Mouse (Mus musculus): ENCODE results near the gene Phf1. TPM values are rescaled to one million over a fixed set of nuclear protein-coding genes. Genes with fewer than 3 reads are reported as not detected.

The Phf1 gene
- polyA plus RNA-seq, 1 experiment from 2014 or later = 6.4 TPM

DNA sequence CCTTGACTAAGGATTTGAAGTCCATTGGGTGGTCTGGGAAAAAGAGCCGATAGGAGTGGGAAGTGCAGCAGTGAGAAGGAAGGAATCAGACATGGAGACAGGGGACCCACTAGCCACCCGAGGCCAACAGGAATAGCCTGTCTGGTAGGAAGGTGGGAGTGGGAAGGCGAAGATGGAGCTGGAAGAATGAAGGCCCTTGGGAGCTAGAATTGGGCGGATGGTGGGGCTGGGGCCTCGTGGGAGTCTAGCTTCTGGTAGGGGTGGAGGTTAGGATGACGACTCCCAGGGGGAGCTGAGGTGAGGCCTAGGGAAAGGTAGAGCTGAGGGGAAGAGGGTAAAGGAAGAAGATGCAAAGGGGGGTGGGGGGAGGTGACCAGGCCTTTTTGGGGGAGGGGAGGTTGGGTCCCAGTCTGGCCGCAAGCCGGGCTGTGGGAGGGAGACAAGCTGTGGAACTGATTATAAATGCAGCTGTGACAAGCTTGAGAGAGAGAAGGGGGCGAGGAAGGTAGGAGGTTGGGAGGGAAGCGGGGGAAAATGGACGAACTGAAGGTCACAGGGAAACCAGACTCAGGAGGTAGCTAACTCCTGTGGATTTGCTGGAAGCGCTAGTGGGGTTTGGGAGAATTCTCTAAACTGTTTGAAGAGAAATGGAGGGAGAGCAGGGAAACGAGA lies 13.1 kb downstream of the Phf1 start:
- peaks cover 48% of the 10 kb centered on the region for H3K4me1 ChIP-seq (replicated peaks; ENCODE audit: control insufficient read depth, insufficient read depth, low read length)
- no peaks in the 10 kb centered on the region for H3K27me3 ChIP-seq (replicated peaks; ENCODE audit: control insufficient read depth, insufficient read depth, low read length)
- H3K4me2 ChIP-seq (ENCODE audit: low read length) = peak overlapping the region; percentile 71
- no peaks in the 10 kb centered on the region for H3K9me3 ChIP-seq (ENCODE audit: control insufficient read depth, low read length)
- DNase-seq (ENCODE audit: low spot score) (no peak), ATAC-seq (replicated peaks; ENCODE audit: low FRiP score, low TSS enrichment, low read depth) (no peak)
- no peaks in the 10 kb centered on the region for H3K36me3 ChIP-seq (ENCODE audit: control insufficient read depth, insufficient read depth, low read length)
- peak overlapping the region; percentile 41 for H3K4me3 ChIP-seq (ENCODE audit: low read depth, low read length)
- WGBS = 33% methylated on average over 13 of the region's 13 CpGs
- H3K27ac ChIP-seq (ENCODE audit: low read depth) = peak overlapping the region; percentile 51; the same call in 1 of the 2 replicates
- H3K9ac ChIP-seq (ENCODE audit: low read length) = peak overlapping the region; percentile 58

GRCm38 (mm10) chr17:26946567-26946966 lies 13.7 kb downstream of the Phf1 start:
- Histone ChIP-seq H3K36me3 (ENCODE audit: control insufficient read depth, insufficient read depth, low read length) (no peaks in the 10 kb centered on the region), H3K27me3 (replicated peaks; ENCODE audit: control insufficient read depth, insufficient read depth, low read length) (no peaks in the 10 kb centered on the region), H3K4me3 (ENCODE audit: low read depth, low read length) (peak overlapping the region; percentile 41), H3K27ac (ENCODE audit: low read depth) (peak overlapping the region; percentile 51; the same call in 1 of the 2 replicates), H3K9me3 (ENCODE audit: control insufficient read depth, low read length) (no peaks in the 10 kb centered on the region), H3K4me1 (replicated peaks; ENCODE audit: control insufficient read depth, insufficient read depth, low read length) (peaks cover 48% of the 10 kb centered on the region), H3K9ac (ENCODE audit: low read length) (peak overlapping the region; percentile 58), H3K4me2 (ENCODE audit: low read length) (peak overlapping the region; percentile 71)
- DNase-seq (ENCODE audit: low spot score) (peak; percentile 72), ATAC-seq (replicated peaks; ENCODE audit: low FRiP score, low TSS enrichment, low read depth) (0 out of 2 replicates have a peak, but pooled peaks have one; percentile 28)
- WGBS = 3% methylated on average over 36 of the region's 37 CpGs

DNA sequence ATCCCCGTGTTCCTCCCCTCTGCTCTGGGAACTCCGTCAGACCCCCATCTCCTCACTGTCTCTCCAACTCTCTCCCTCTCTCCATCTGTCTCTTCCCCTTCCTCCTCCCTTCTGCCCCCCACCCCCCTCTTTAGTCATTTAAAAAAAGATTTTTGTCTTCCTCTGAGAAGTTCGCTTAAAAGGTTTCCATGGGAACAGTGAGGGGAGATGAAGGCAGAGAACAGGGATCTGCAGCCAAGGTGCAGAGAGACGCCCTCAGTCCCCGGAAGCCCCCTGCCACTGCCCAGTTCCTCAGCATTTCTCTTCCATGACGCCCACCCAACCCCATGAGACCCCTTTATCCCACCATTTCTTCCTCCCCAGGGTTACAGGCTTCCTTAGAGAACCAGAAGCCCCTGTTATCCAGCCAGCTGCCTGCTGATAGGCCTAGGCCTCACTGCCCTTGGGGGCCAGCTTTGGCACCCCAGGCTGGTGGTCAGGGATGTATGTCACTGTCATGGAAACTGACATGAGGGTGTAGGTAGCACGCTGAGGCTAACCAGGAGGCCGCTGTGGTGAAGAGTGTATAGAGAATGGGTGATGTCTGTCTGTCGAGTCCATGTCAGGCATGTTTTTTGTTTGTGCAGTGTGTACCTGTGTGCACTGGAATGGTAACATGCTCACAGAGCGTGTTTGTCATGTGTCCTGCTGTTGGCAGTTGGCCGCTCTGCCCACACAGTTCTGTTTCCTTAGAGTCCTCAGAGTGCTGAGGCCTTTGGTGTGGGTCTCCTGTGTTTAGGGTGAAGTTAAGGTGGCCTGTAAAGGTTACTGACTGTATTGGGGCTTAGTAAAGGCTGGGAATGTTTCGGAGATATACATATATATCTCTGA lies 14.6 kb downstream of the Phf1 start:
- no peak overlapping the region for H3K27ac ChIP-seq (ENCODE audit: low read depth)
- ATAC-seq (replicated peaks; ENCODE audit: low FRiP score, low TSS enrichment, low read depth) (no peak), DNase-seq (ENCODE audit: low spot score) (no peak)
- no peaks in the 10 kb centered on the region for H3K27me3 ChIP-seq (replicated peaks; ENCODE audit: control insufficient read depth, insufficient read depth, low read length)
- peaks cover 53% of the 10 kb centered on the region for H3K4me1 ChIP-seq (replicated peaks; ENCODE audit: control insufficient read depth, insufficient read depth, low read length)
- H3K36me3 ChIP-seq (ENCODE audit: control insufficient read depth, insufficient read depth, low read length) = no peaks in the 10 kb centered on the region
- peak overlapping the region; percentile 71 for H3K4me2 ChIP-seq (ENCODE audit: low read length)
- WGBS = 61% methylated on average over 12 of the region's 12 CpGs
- H3K9ac ChIP-seq (ENCODE audit: low read length) = no peak overlapping the region
- 0 out of 2 replicates have a peak overlapping the region, but pooled peaks have one; percentile 41 for H3K4me3 ChIP-seq (ENCODE audit: low read depth, low read length)
- H3K9me3 ChIP-seq (ENCODE audit: control insufficient read depth, low read length) = no peaks in the 10 kb centered on the region

DNA sequence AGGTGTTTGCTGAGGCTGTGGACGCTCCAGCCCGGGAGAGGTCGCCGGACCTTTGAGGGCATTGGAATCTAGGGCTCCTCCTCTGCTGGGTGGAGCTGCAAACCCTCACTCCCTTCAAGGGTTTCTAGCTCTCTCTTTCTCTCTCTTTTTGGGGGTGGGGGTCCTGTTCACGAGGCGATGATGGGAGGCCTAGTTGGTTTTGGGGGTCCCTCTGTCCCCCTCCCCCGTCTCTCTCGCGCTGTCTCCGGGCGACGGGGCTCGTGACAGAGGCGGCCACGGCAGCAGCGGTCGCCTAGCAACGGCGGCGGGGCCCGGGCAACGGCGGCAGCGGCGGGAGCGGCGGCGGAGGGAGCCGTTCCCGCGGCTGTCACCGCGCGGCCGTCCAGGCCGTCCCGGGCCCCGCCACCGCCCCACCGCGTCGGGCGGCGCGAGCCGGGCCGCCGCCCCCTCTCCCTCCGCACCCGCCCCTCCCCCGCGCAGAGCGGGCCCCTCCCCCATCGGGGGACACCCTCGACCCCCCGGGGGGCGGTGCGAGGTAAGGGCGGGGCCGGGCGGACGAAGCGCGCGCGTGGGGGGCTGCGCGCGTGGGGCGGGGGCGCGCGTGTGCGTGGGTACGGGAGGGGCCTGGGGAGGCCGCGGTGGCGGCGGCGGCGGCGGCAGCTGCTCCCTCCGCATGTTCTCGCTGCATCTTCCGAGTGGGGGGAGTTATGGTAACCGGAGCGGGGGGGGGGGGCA lies 15.6 kb downstream of the Phf1 start:
- peak overlapping the region; percentile 97 for H3K4me2 ChIP-seq (ENCODE audit: low read length)
- no peaks in the 10 kb centered on the region for H3K36me3 ChIP-seq (ENCODE audit: control insufficient read depth, insufficient read depth, low read length)
- no peaks in the 10 kb centered on the region for H3K27me3 ChIP-seq (replicated peaks; ENCODE audit: control insufficient read depth, insufficient read depth, low read length)
- DNase-seq (ENCODE audit: low spot score) (peak; percentile 78), ATAC-seq (replicated peaks; ENCODE audit: low FRiP score, low TSS enrichment, low read depth) (no peak)
- H3K4me3 ChIP-seq (ENCODE audit: low read depth, low read length) = peak overlapping the region; percentile 68
- H3K4me1 ChIP-seq (replicated peaks; ENCODE audit: control insufficient read depth, insufficient read depth, low read length) = peaks cover 60% of the 10 kb centered on the region
- H3K27ac ChIP-seq (ENCODE audit: low read depth) = peak overlapping the region; percentile 23; the same call in 1 of the 2 replicates
- WGBS = 1% methylated on average over 47 of the region's 87 CpGs
- H3K9me3 ChIP-seq (ENCODE audit: control insufficient read depth, low read length) = no peaks in the 10 kb centered on the region
- H3K9ac ChIP-seq (ENCODE audit: low read length) = peak overlapping the region; percentile 59

GRCm38 (mm10) chr17:26949051-26949577 lies 16.3 kb downstream of the Phf1 start:
- H3K27ac ChIP-seq (ENCODE audit: low read depth) = 0 out of 2 replicates have a peak overlapping the region, but pooled peaks have one; percentile 23
- WGBS = 11% methylated on average over 13 of the region's 14 CpGs
- H3K36me3 ChIP-seq (ENCODE audit: control insufficient read depth, insufficient read depth, low read length) = no peaks in the 10 kb centered on the region
- no peaks in the 10 kb centered on the region for H3K27me3 ChIP-seq (replicated peaks; ENCODE audit: control insufficient read depth, insufficient read depth, low read length)
- ATAC-seq (replicated peaks; ENCODE audit: low FRiP score, low TSS enrichment, low read depth) (peak; percentile 32), DNase-seq (ENCODE audit: low spot score) (no peak)
- H3K4me2 ChIP-seq (ENCODE audit: low read length) = peak overlapping the region; percentile 97
- H3K4me3 ChIP-seq (ENCODE audit: low read depth, low read length) = peak overlapping the region; percentile 68
- H3K9ac ChIP-seq (ENCODE audit: low read length) = peak overlapping the region; percentile 59
- H3K4me1 ChIP-seq (replicated peaks; ENCODE audit: control insufficient read depth, insufficient read depth, low read length) = peaks cover 66% of the 10 kb centered on the region
- H3K9me3 ChIP-seq (ENCODE audit: control insufficient read depth, low read length) = no peaks in the 10 kb centered on the region

DNA sequence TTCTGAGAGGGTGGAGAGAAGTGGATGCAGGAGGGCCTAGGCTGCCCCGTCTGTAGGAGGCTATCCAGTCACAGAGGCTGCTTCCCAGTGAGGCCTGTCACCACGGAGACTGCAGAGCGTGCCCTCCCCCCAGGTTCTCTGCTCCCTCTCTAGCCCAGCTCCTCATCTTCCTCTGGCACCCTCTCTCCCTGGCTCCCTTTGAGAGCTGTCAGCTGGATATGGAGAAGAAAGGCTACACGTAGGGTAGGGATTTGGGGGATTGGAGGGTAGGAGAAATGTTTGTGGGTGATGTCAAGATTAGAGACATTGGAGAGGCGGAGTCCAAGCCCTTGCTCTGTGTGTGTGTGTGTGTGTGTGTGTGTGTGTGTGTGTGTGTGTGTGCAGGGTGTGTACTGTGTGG lies 17.0 kb downstream of the Phf1 start:
- Histone ChIP-seq H3K4me1 (replicated peaks; ENCODE audit: control insufficient read depth, insufficient read depth, low read length) (peaks cover 66% of the 10 kb centered on the region), H3K36me3 (ENCODE audit: control insufficient read depth, insufficient read depth, low read length) (peaks cover 4% of the 10 kb centered on the region; the same call in 1 of the 2 replicates), H3K27me3 (replicated peaks; ENCODE audit: control insufficient read depth, insufficient read depth, low read length) (no peaks in the 10 kb centered on the region), H3K27ac (ENCODE audit: low read depth) (no peak overlapping the region), H3K9ac (ENCODE audit: low read length) (no peak overlapping the region), H3K4me3 (ENCODE audit: low read depth, low read length) (no peak overlapping the region), H3K4me2 (ENCODE audit: low read length) (peak overlapping the region; percentile 97; the same call in 1 of the 2 replicates), H3K9me3 (ENCODE audit: control insufficient read depth, low read length) (no peaks in the 10 kb centered on the region)
- DNase-seq (ENCODE audit: low spot score) = no peak
- ATAC-seq (replicated peaks; ENCODE audit: low FRiP score, low TSS enrichment, low read depth) = no peak
- 61% methylated on average over 5 of the region's 5 CpGs for WGBS

DNA sequence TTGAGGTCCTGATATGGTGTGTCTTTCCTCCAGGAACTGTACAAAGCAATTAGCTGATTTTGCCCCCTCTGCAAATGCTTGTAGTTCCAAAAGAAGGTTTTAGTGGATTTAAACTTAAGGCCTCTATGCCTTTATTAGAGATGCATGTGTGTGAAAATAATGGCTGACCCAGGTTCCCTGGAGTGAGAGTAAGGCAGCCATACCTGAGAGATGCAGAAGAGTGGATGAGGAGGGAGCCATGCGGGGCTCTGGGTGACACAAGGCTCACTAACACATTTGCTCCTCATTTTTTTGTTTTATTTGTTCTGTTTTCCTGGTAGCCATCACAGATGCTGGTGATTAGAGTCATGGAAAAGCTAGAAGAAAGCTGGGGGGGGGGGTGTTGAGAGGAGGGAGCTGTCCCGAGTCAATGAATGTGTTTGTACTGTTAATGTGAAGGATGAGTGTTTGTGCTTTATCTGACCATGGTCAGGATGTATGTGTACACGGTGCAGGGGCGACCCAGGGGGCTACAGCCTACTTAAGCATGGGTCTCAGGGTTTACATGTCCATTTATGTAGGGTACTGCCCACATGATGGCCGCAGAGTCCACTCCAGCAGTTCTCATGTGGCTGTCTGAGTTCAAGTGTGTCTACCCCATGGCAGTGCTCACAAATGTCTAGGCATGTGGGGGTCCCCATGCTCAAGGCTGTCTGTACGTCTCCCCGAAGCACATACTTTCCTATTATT lies 17.9 kb downstream of the Phf1 start:
- no peak for DNase-seq (ENCODE audit: low spot score)
- no peaks in the 10 kb centered on the region for H3K27me3 ChIP-seq (replicated peaks; ENCODE audit: control insufficient read depth, insufficient read depth, low read length)
- H3K4me1 ChIP-seq (replicated peaks; ENCODE audit: control insufficient read depth, insufficient read depth, low read length) = peaks cover 65% of the 10 kb centered on the region
- WGBS = 30% methylated on average over 7 of the region's 7 CpGs
- H3K9ac ChIP-seq (ENCODE audit: low read length) = no peak overlapping the region
- peak overlapping the region; percentile 61 for H3K4me2 ChIP-seq (ENCODE audit: low read length)
- H3K4me3 ChIP-seq (ENCODE audit: low read depth, low read length) = peak overlapping the region; percentile 29; the same call in 1 of the 2 replicates
- H3K27ac ChIP-seq (ENCODE audit: low read depth) = no peak overlapping the region
- no peak for ATAC-seq (replicated peaks; ENCODE audit: low FRiP score, low TSS enrichment, low read depth)
- peaks cover 12% of the 10 kb centered on the region for H3K36me3 ChIP-seq (ENCODE audit: control insufficient read depth, insufficient read depth, low read length)
- H3K9me3 ChIP-seq (ENCODE audit: control insufficient read depth, low read length) = no peaks in the 10 kb centered on the region
